Mouse (Mus musculus): Measurements from ENCODE around the gene Bend7. TPM values are rescaled to one million over a fixed set of nuclear protein-coding genes. Genes with fewer than 3 reads are reported as not detected.

Gene Bend7
- polyA plus RNA-seq, 1 experiment: 3.7 TPM

- H3K27me3 ChIP-seq (ENCODE audit: control insufficient read depth, insufficient read depth, low read length, poor library complexity, severe bottlenecking): no peaks in the 10 kb centered on the region
- TF ChIP-seq POLR2A (IDR thresholded peaks at IDR 0.05; ENCODE audit: insufficient read depth, low read length): no peak
- no peak for TF ChIP-seq EP300 (IDR thresholded peaks at IDR 0.05; ENCODE audit: insufficient read depth, low read depth, low read length)
- no peak for TF ChIP-seq CTCF (IDR thresholded peaks at IDR 0.05; ENCODE audit: low read depth, low read length)
Measured at GRCm38 (mm10) chr2:4751918-4752317, 34.3 kb downstream of the Bend7 start.

DNA sequence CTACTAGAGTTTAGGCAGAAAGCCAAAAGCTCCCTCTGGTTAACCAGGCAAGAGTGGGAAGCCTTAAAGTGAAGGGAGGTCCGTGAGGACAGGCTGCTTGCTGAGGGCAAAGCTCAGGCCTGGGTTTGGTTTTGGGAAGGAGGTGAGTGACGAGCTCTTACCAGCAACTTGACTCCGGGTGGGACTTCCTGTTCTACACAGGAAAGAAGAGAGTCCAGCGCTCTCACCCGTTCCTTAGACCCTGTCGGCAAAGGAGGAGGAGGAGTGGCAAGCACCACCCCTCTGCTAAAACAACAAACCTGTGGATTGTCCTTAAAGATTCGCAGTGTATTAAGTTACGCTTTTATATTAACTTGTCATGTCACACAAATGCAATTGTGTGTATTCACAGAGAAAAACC, 38.1 kb downstream of the Bend7 start:
- Histone ChIP-seq H3K4me3 (ENCODE audit: low read depth, low read length) (no peak overlapping the region), H3K4me1 (ENCODE audit: control insufficient read depth, insufficient read depth, low read length) (no peaks in the 10 kb centered on the region), H3K36me3 (ENCODE audit: control insufficient read depth, insufficient read depth, low read length, poor library complexity, severe bottlenecking) (no peaks in the 10 kb centered on the region), H3K9ac (ENCODE audit: low read depth, poor library complexity, severe bottlenecking) (no peak overlapping the region), H3K27ac (ENCODE audit: insufficient read depth, low read length) (no peak overlapping the region), H3K9me3 (replicated peaks; ENCODE audit: control insufficient read depth, insufficient read depth, low read length, poor library complexity, severe bottlenecking) (no peaks in the 10 kb centered on the region), H3K27me3 (ENCODE audit: control insufficient read depth, insufficient read depth, low read length, poor library complexity, severe bottlenecking) (no peaks in the 10 kb centered on the region)
- TF ChIP-seq CTCF (IDR thresholded peaks at IDR 0.05; ENCODE audit: low read depth, low read length): no peak
- TF ChIP-seq EP300 (IDR thresholded peaks at IDR 0.05; ENCODE audit: insufficient read depth, low read depth, low read length): no peak
- TF ChIP-seq POLR2A (IDR thresholded peaks at IDR 0.05; ENCODE audit: insufficient read depth, low read length): no peak

More at GRCm38 (mm10) chr2:4751918-4752317, 34.3 kb downstream of the Bend7 start:
- H3K4me3 ChIP-seq (ENCODE audit: low read depth, low read length): no peak overlapping the region
- no peaks in the 10 kb centered on the region for H3K9me3 ChIP-seq (replicated peaks; ENCODE audit: control insufficient read depth, insufficient read depth, low read length, poor library complexity, severe bottlenecking)
- H3K36me3 ChIP-seq (ENCODE audit: control insufficient read depth, insufficient read depth, low read length, poor library complexity, severe bottlenecking): no peaks in the 10 kb centered on the region
- no peaks in the 10 kb centered on the region for H3K4me1 ChIP-seq (ENCODE audit: control insufficient read depth, insufficient read depth, low read length)
- H3K9ac ChIP-seq (ENCODE audit: low read depth, poor library complexity, severe bottlenecking): no peak overlapping the region
- H3K27ac ChIP-seq (ENCODE audit: insufficient read depth, low read length): no peak overlapping the region

- no peaks in the 10 kb centered on the region for H3K36me3 ChIP-seq (ENCODE audit: control insufficient read depth, insufficient read depth, low read length, poor library complexity, severe bottlenecking)
- no peak overlapping the region for H3K27ac ChIP-seq (ENCODE audit: insufficient read depth, low read length)
- no peaks in the 10 kb centered on the region for H3K27me3 ChIP-seq (ENCODE audit: control insufficient read depth, insufficient read depth, low read length, poor library complexity, severe bottlenecking)
- H3K9me3 ChIP-seq (replicated peaks; ENCODE audit: control insufficient read depth, insufficient read depth, low read length, poor library complexity, severe bottlenecking): no peaks in the 10 kb centered on the region
- H3K4me1 ChIP-seq (ENCODE audit: control insufficient read depth, insufficient read depth, low read length): no peaks in the 10 kb centered on the region
- no peak overlapping the region for H3K9ac ChIP-seq (ENCODE audit: low read depth, poor library complexity, severe bottlenecking)
- no peak overlapping the region for H3K4me3 ChIP-seq (ENCODE audit: low read depth, low read length)
- TF ChIP-seq CTCF (IDR thresholded peaks at IDR 0.05; ENCODE audit: low read depth, low read length): no peak
- TF ChIP-seq POLR2A (IDR thresholded peaks at IDR 0.05; ENCODE audit: insufficient read depth, low read length): no peak
- no peak for TF ChIP-seq EP300 (IDR thresholded peaks at IDR 0.05; ENCODE audit: insufficient read depth, low read depth, low read length)
Measured at GRCm38 (mm10) chr2:4757218-4757617, 39.6 kb downstream of the Bend7 start.

DNA sequence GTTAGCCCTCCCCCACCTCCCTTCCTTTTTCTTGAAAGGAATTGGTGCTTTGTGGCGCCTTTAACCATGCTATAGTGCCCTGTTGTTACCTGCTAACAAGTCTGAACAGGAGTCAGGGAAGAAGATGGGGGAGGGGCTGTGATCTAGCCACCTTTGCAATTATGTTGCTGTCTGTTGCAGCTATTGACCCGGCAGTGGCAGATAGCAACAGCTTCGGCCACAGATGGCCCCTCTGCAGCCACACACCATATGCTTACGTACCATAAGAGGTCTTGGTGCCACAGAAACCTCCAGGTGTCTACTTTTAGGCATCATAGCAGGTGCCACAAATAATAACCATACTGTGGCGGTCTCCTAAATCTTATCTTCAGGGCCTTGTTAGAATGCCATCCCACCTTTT, 43.1 kb downstream of the Bend7 start:
- no peaks in the 10 kb centered on the region for H3K36me3 ChIP-seq (ENCODE audit: control insufficient read depth, insufficient read depth, low read length, poor library complexity, severe bottlenecking)
- no peaks in the 10 kb centered on the region for H3K9me3 ChIP-seq (replicated peaks; ENCODE audit: control insufficient read depth, insufficient read depth, low read length, poor library complexity, severe bottlenecking)
- H3K27me3 ChIP-seq (ENCODE audit: control insufficient read depth, insufficient read depth, low read length, poor library complexity, severe bottlenecking): no peaks in the 10 kb centered on the region
- no peak overlapping the region for H3K4me3 ChIP-seq (ENCODE audit: low read depth, low read length)
- H3K27ac ChIP-seq (ENCODE audit: insufficient read depth, low read length): no peak overlapping the region
- TF ChIP-seq EP300 (IDR thresholded peaks at IDR 0.05; ENCODE audit: insufficient read depth, low read depth, low read length) (no peak), CTCF (IDR thresholded peaks at IDR 0.05; ENCODE audit: low read depth, low read length) (no peak), POLR2A (IDR thresholded peaks at IDR 0.05; ENCODE audit: insufficient read depth, low read length) (no peak)
- no peaks in the 10 kb centered on the region for H3K4me1 ChIP-seq (ENCODE audit: control insufficient read depth, insufficient read depth, low read length)
- H3K9ac ChIP-seq (ENCODE audit: low read depth, poor library complexity, severe bottlenecking): no peak overlapping the region

DNA sequence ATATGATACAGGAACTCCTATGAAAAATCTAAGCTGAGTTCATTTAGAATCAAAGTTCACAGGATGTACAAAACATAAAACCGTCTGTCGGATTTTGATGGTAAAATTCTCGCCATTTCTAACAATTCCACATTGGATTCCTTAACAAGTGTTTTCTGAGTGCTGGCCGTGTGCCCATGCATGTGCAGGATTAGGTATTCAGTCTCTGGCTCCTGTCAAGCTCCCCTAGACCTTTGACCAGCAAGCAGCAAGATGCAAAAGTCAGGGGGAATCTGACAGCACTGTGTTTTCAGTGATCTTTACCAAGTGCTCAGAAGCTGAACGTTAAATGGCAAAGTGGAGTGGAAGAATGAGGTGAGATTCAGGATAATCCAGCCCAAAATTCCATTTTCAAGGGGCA, 44.3 kb downstream of the Bend7 start:
- H3K27me3 ChIP-seq (ENCODE audit: control insufficient read depth, insufficient read depth, low read length, poor library complexity, severe bottlenecking): no peaks in the 10 kb centered on the region
- no peaks in the 10 kb centered on the region for H3K9me3 ChIP-seq (replicated peaks; ENCODE audit: control insufficient read depth, insufficient read depth, low read length, poor library complexity, severe bottlenecking)
- no peaks in the 10 kb centered on the region for H3K36me3 ChIP-seq (ENCODE audit: control insufficient read depth, insufficient read depth, low read length, poor library complexity, severe bottlenecking)
- no peaks in the 10 kb centered on the region for H3K4me1 ChIP-seq (ENCODE audit: control insufficient read depth, insufficient read depth, low read length)
- no peak overlapping the region for H3K4me3 ChIP-seq (ENCODE audit: low read depth, low read length)
- TF ChIP-seq POLR2A (IDR thresholded peaks at IDR 0.05; ENCODE audit: insufficient read depth, low read length) (no peak), CTCF (IDR thresholded peaks at IDR 0.05; ENCODE audit: low read depth, low read length) (no peak), EP300 (IDR thresholded peaks at IDR 0.05; ENCODE audit: insufficient read depth, low read depth, low read length) (no peak)
- H3K27ac ChIP-seq (ENCODE audit: insufficient read depth, low read length): no peak overlapping the region
- H3K9ac ChIP-seq (ENCODE audit: low read depth, poor library complexity, severe bottlenecking): no peak overlapping the region

GRCm38 (mm10) chr2:4764071-4764470, 46.4 kb downstream of the Bend7 start:
- H3K27me3 ChIP-seq (ENCODE audit: control insufficient read depth, insufficient read depth, low read length, poor library complexity, severe bottlenecking): no peaks in the 10 kb centered on the region
- H3K4me3 ChIP-seq (ENCODE audit: low read depth, low read length): no peak overlapping the region
- H3K36me3 ChIP-seq (ENCODE audit: control insufficient read depth, insufficient read depth, low read length, poor library complexity, severe bottlenecking): no peaks in the 10 kb centered on the region
- TF ChIP-seq POLR2A (IDR thresholded peaks at IDR 0.05; ENCODE audit: insufficient read depth, low read length) (no peak), EP300 (IDR thresholded peaks at IDR 0.05; ENCODE audit: insufficient read depth, low read depth, low read length) (no peak), CTCF (IDR thresholded peaks at IDR 0.05; ENCODE audit: low read depth, low read length) (no peak)
- no peak overlapping the region for H3K27ac ChIP-seq (ENCODE audit: insufficient read depth, low read length)
- no peaks in the 10 kb centered on the region for H3K9me3 ChIP-seq (replicated peaks; ENCODE audit: control insufficient read depth, insufficient read depth, low read length, poor library complexity, severe bottlenecking)
- H3K4me1 ChIP-seq (ENCODE audit: control insufficient read depth, insufficient read depth, low read length): no peaks in the 10 kb centered on the region
- no peak overlapping the region for H3K9ac ChIP-seq (ENCODE audit: low read depth, poor library complexity, severe bottlenecking)

All from ES-Bruce4 (cell line).